Mouse (Mus musculus): ENCODE data around the gene Lsm11.
"Not testable (repeated sequence)": the region's sequence is repeated elsewhere in the genome, so short reads cannot be mapped to it uniquely, and the experiment has no call there.

Gene Lsm11

DNA sequence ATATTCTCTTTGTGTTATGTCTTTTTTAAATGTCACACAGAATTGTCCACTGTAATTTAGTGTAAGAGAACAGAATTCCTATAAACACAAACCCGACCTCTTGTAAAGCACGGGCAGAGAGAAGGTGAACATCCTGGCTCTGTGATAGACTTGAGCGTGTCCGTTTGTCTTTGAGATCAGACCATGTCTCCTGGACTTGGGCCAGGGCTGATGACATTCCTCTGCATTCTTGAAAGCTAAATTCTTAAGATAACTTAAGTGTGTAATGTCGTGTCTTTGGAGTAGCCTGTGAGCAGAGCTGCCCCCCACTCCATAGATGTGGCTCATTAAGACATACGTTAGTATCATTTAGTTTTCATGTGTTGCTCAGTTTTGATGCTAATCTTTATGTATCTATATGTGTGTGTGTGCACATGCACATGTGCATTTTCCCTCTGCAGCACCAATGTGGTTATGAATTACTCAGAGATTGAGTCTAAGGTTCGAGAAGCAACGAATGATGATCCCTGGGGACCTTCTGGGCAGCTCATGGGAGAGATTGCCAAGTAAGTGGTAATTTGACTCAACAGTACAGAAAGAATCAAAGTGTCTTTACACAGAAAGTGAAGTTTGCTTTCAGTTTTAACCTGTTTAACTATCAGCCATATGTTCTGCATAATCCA lies 61.3 kb downstream of the Lsm11 start:
- DNase-seq (ENCODE audit: low read depth), result peak; percentile 28

DNA sequence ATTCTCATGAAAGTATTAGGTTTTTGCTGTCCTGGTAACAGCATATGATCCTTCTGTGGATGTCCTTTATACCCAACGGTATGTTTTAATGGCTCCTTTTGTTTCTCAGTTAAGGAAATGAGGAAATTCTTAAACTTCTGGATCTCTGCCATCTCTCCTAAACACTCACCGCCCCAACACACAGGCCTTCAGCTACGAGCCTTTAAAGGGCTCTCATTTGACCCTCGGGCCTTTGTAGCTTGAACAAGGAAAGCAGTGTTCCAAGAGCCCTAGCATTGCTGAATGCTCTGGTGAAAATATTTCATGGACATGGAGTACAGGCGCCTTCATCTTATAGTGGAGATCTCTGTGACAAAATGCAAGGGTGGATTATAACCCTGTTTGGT lies 63.1 kb downstream of the Lsm11 start:
- DNase-seq (ENCODE audit: low read depth), result peak; percentile 39

DNA sequence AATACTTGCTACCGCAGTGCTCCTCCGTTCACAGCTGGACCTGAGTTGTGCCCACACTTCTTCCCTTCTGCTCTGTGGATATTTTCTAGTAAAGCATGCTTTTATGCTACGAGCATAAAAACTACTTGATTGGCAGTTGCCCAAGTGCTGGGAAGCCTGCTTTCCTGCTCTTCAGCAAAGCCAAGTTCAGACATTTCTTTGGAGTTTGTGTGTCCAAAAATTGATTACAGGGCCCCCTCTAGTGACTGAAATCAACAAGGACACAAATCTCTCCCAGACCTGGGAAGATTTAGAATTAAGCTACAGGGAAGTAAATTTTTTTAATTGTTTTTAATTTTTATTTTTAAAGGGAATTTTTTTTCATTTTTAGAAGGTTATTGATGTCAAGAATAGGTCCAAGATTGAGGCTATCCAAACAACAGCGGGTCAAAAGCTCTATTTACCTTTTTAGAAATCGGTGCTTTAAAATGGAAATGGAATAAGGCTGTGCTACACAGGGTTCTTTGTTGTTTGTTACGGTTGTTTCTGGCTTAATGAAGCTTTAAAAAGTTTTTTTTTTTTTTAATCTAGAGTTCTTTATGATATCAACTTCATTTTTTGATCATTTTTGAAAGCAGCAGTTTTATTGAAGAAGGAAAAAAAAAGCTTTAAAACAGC lies 63.6 kb downstream of the Lsm11 start:
- peak; percentile 77 for DNase-seq (ENCODE audit: low read depth)

DNA sequence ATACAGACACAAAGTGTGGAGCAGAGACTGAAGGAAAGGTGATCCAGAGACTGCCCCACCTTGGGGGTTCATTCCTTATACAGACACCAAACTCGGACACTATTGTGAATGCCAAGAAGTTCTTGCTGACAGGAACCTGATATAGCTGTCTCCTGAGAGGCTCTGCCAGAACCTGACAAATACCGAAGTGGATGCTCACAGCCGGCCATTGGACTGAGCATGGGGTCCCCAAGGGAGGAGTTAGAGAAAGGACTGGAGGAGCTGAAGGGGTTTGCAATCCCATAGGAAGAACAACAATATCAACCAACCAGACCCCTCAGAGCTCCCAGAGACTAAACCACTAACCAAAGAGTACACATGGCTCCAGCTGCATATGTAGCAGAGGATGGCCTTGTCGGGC lies 65.4 kb downstream of the Lsm11 start:
- DNase-seq (ENCODE audit: low read depth), result not testable (repeated sequence)
